Mouse (Mus musculus) heart, embryonic 13.5 days (tissue): ENCODE data around the gene Ralgps1. TPM values are rescaled to one million over a fixed set of nuclear protein-coding genes. Genes with fewer than 3 reads are reported as not detected.

Source experiments
- ATAC-seq: fragments of 200-750 bp; cut with Nextera tagmentation; 2 replicates; pipeline ENCODE4 v1.8.0; 2017; ENCODE audit warnings: moderate TSS enrichment; ENCODE audit not compliant: insufficient number of reproducible peaks, low FRiP score, low TSS enrichment; ENCODE audit errors: extremely low read depth
- H3K27ac ChIP-seq: fragments of 300-500 bp; sonication (generic); replicated peaks from 2 replicates; pipeline ENCODE4 v1.5.1; 2015; ENCODE audit warnings: moderate library complexity, mild to moderate bottlenecking, inconsistent platforms
- H3K27me3 ChIP-seq: fragments of 300-500 bp; sonication (generic); replicated peaks from 2 replicates; pipeline ENCODE4 v1.6.1; 2015; ENCODE audit warnings: mild to moderate bottlenecking, inconsistent platforms
- H3K36me3 ChIP-seq: fragments of 300-500 bp; sonication (generic); 2 replicates; pipeline ENCODE4 v1.6.1; 2015; ENCODE audit warnings: mild to moderate bottlenecking, inconsistent platforms
- H3K4me1 ChIP-seq: fragments of 300-500 bp; sonication (generic); 2 replicates; pipeline ENCODE4 v1.6.1; 2015; ENCODE audit warnings: inconsistent platforms
- H3K4me2 ChIP-seq: fragments of 300-500 bp; sonication (generic); 2 replicates; pipeline ENCODE4 v1.6.1; 2015; ENCODE audit warnings: inconsistent platforms, mild to moderate bottlenecking, moderate library complexity
- H3K4me3 ChIP-seq: fragments of 300-500 bp; sonication (generic); 2 replicates; pipeline ENCODE4 v1.5.1; 2015; ENCODE audit warnings: moderate library complexity, mild to moderate bottlenecking, inconsistent platforms
- H3K9ac ChIP-seq: fragments of 300-500 bp; sonication (generic); 2 replicates; pipeline ENCODE4 v1.6.1; 2015; ENCODE audit warnings: inconsistent platforms, mild to moderate bottlenecking, moderate library complexity
- H3K9me3 ChIP-seq: fragments of 300-500 bp; sonication (generic); 2 replicates; pipeline ENCODE4 v1.6.1; 2016; ENCODE audit warnings: inconsistent platforms
- WGBS: fragments of 180-500 bp; shearing (Covaris S2); methylation state at CpG from one replicate; pipeline ENCODE4 v1.1.7; 2015; ENCODE audit warnings: mixed read lengths; 5-methylcytosine and 5-hydroxymethylcytosine counted together
- polyA plus RNA-seq: library from polyadenylated mRNA; unstranded; fragments of >200 nt; fragmentation: Nextera tagmentation; extraction: Ambion mirVana; gene quantifications from 2 replicates; pipeline ENCODE4 v1.2.1, GENCODE M21; 2015

The Ralgps1 gene
- polyA plus RNA-seq, 1 experiment from 2014 or later, result 3.7 TPM

GRCm38 (mm10) chr2:33393951-33394635, 22.8 kb upstream of the Ralgps1 start:
- no peak overlapping the region for H3K4me2 ChIP-seq
- peaks cover 9% of the 10 kb centered on the region for H3K9me3 ChIP-seq
- H3K4me1 ChIP-seq, result no peaks in the 10 kb centered on the region
- no peak overlapping the region for H3K27ac ChIP-seq
- no peak overlapping the region for H3K4me3 ChIP-seq
- no peaks in the 10 kb centered on the region for H3K27me3 ChIP-seq
- no peaks in the 10 kb centered on the region for H3K36me3 ChIP-seq
- 69% methylated on average over 11 of the region's 11 CpGs for WGBS
- H3K9ac ChIP-seq, result no peak overlapping the region
- no peak for ATAC-seq

- H3K36me3 ChIP-seq, result no peaks in the 10 kb centered on the region
- no peak overlapping the region for H3K27ac ChIP-seq
- no peak overlapping the region for H3K9ac ChIP-seq
- H3K4me2 ChIP-seq, result no peak overlapping the region
- no peak for ATAC-seq
- no peaks in the 10 kb centered on the region for H3K4me1 ChIP-seq
- no peaks in the 10 kb centered on the region for H3K27me3 ChIP-seq
- no peak overlapping the region for H3K4me3 ChIP-seq
- H3K9me3 ChIP-seq, result peaks cover 9% of the 10 kb centered on the region
Observed at GRCm38 (mm10) chr2:33393021-33393420, 21.7 kb upstream of the Ralgps1 start.

GRCm38 (mm10) chr2:33371648-33372408, 542 bp upstream of the Ralgps1 start:
- Histone ChIP-seq H3K27me3 (no peaks in the 10 kb centered on the region), H3K36me3 (no peaks in the 10 kb centered on the region), H3K9ac (no peak overlapping the region), H3K4me1 (peaks cover 14% of the 10 kb centered on the region), H3K4me2 (peak overlapping the region; percentile 85), H3K9me3 (no peaks in the 10 kb centered on the region), H3K4me3 (peak overlapping the region; percentile 72), H3K27ac (no peak overlapping the region)
- no peak for ATAC-seq
- WGBS, result 31% methylated on average over 18 of the region's 18 CpGs

- H3K4me1 ChIP-seq, result peaks cover 29% of the 10 kb centered on the region
- H3K9ac ChIP-seq, result peak overlapping the region; percentile 84
- 0 out of 2 replicates have a peak overlapping the region, but pooled peaks have one; percentile 96 for H3K27ac ChIP-seq
- WGBS, result 13% methylated on average over 15 of the region's 15 CpGs
- H3K36me3 ChIP-seq, result no peaks in the 10 kb centered on the region
- no peaks in the 10 kb centered on the region for H3K9me3 ChIP-seq
- no peak; the same call in 1 of the 2 replicates for ATAC-seq
- peak overlapping the region; percentile 85 for H3K4me2 ChIP-seq
- H3K4me3 ChIP-seq, result peak overlapping the region; percentile 72
- H3K27me3 ChIP-seq, result no peaks in the 10 kb centered on the region
Observed at GRCm38 (mm10) chr2:33370276-33370776, 960 bp downstream of the Ralgps1 start.

- Histone ChIP-seq H3K9me3 (no peaks in the 10 kb centered on the region), H3K36me3 (no peaks in the 10 kb centered on the region), H3K4me3 (no peak overlapping the region), H3K4me1 (peaks cover 31% of the 10 kb centered on the region), H3K27me3 (no peaks in the 10 kb centered on the region), H3K27ac (no peak overlapping the region), H3K4me2 (no peak overlapping the region), H3K9ac (no peak overlapping the region)
- 83% methylated on average over 3 of the region's 3 CpGs for WGBS
- no peak for ATAC-seq
Observed at GRCm38 (mm10) chr2:33369453-33369852, 1.8 kb downstream of the Ralgps1 start.

- Histone ChIP-seq H3K4me1 (peaks cover 31% of the 10 kb centered on the region), H3K36me3 (no peaks in the 10 kb centered on the region), H3K4me3 (no peak overlapping the region), H3K27me3 (no peaks in the 10 kb centered on the region), H3K9ac (no peak overlapping the region), H3K9me3 (no peaks in the 10 kb centered on the region), H3K4me2 (no peak overlapping the region), H3K27ac (no peak overlapping the region)
- 85% methylated on average over 1 of the region's 1 CpGs for WGBS
- ATAC-seq, result no peak
Observed at GRCm38 (mm10) chr2:33368486-33368885, 2.8 kb downstream of the Ralgps1 start.

GRCm38 (mm10) chr2:33365703-33366471, 5.4 kb downstream of the Ralgps1 start:
- no peak for ATAC-seq
- peak overlapping the region; percentile 22; the same call in 1 of the 2 replicates for H3K4me2 ChIP-seq
- H3K9ac ChIP-seq, result peak overlapping the region; percentile 24; the same call in 1 of the 2 replicates
- H3K27ac ChIP-seq, result peak overlapping the region; percentile 30
- H3K9me3 ChIP-seq, result no peaks in the 10 kb centered on the region
- no peaks in the 10 kb centered on the region for H3K27me3 ChIP-seq
- 42% methylated on average over 9 of the region's 9 CpGs for WGBS
- H3K4me3 ChIP-seq, result no peak overlapping the region
- H3K36me3 ChIP-seq, result no peaks in the 10 kb centered on the region
- peaks cover 37% of the 10 kb centered on the region for H3K4me1 ChIP-seq

GRCm38 (mm10) chr2:33364656-33365055, 6.6 kb downstream of the Ralgps1 start:
- WGBS, result 81% methylated on average over 4 of the region's 4 CpGs
- Histone ChIP-seq H3K4me2 (no peak overlapping the region), H3K9me3 (no peaks in the 10 kb centered on the region), H3K9ac (no peak overlapping the region), H3K27me3 (no peaks in the 10 kb centered on the region), H3K36me3 (no peaks in the 10 kb centered on the region), H3K4me1 (peaks cover 38% of the 10 kb centered on the region), H3K27ac (no peak overlapping the region), H3K4me3 (no peak overlapping the region)
- no peak for ATAC-seq

- no peak overlapping the region for H3K4me3 ChIP-seq
- 80% methylated on average over 4 of the region's 4 CpGs for WGBS
- H3K9me3 ChIP-seq, result no peaks in the 10 kb centered on the region
- H3K4me1 ChIP-seq, result peaks cover 38% of the 10 kb centered on the region
- H3K9ac ChIP-seq, result no peak overlapping the region
- no peaks in the 10 kb centered on the region for H3K36me3 ChIP-seq
- no peak overlapping the region for H3K27ac ChIP-seq
- H3K4me2 ChIP-seq, result no peak overlapping the region
- no peaks in the 10 kb centered on the region for H3K27me3 ChIP-seq
- no peak for ATAC-seq
Observed at GRCm38 (mm10) chr2:33363890-33364289, 7.4 kb downstream of the Ralgps1 start.

- ATAC-seq, result no peak
- 49% methylated on average over 9 of the region's 9 CpGs for WGBS
Observed at GRCm38 (mm10) chr2:33361139-33361716, 10.1 kb downstream of the Ralgps1 start.

GRCm38 (mm10) chr2:33360564-33360963, 10.7 kb downstream of the Ralgps1 start:
- peaks cover 23% of the 10 kb centered on the region for H3K4me1 ChIP-seq
- ATAC-seq, result no peak
- H3K36me3 ChIP-seq, result no peaks in the 10 kb centered on the region
- no peak overlapping the region for H3K27ac ChIP-seq
- H3K4me2 ChIP-seq, result no peak overlapping the region
- no peaks in the 10 kb centered on the region for H3K9me3 ChIP-seq
- no peak overlapping the region for H3K9ac ChIP-seq
- no peak overlapping the region for H3K4me3 ChIP-seq
- WGBS, result 73% methylated on average over 3 of the region's 3 CpGs
- H3K27me3 ChIP-seq, result no peaks in the 10 kb centered on the region

More at GRCm38 (mm10) chr2:33361139-33361716, 10.1 kb downstream of the Ralgps1 start:
- Histone ChIP-seq H3K27me3 (no peaks in the 10 kb centered on the region), H3K4me3 (no peak overlapping the region), H3K27ac (no peak overlapping the region), H3K4me1 (peaks cover 30% of the 10 kb centered on the region), H3K9ac (no peak overlapping the region), H3K9me3 (no peaks in the 10 kb centered on the region), H3K4me2 (no peak overlapping the region), H3K36me3 (no peaks in the 10 kb centered on the region)
